Mouse (Mus musculus): ENCODE measurements around the gene Dzank1. TPM values are rescaled to one million over a fixed set of nuclear protein-coding genes. Genes with fewer than 3 reads are reported as not detected.

Gene Dzank1
- polyA plus RNA-seq, 1 experiment from 2014 or later, result 1.4 TPM

DNA sequence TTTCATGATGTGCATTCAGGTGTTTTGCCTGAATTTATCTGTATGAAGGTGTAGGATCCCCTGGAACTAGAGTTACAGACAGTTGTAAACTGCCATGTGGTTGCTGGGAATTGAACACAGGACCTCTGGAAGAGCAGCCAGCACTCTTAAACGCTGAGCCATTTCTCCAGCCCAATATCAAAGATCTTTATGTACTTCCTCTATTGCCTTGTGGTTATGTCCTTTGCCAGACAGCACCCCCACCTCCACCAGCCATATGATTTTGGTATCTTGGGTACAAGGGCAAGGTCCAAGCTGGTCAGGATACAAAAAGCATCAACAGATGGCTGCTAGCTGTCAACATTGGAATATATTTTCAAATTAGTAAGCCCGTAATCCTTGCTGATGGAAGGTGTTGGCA is 76.8 kb downstream of the Dzank1 start:
- Histone ChIP-seq H3K36me3 (ENCODE audit: insufficient read depth, low read length) (no peaks in the 10 kb centered on the region), H3K4me2 (replicated peaks; ENCODE audit: low read depth, low read length) (no peak overlapping the region), H3K27me3 (ENCODE audit: insufficient read depth, low read length) (peaks cover 5% of the 10 kb centered on the region), H3K9me3 (ENCODE audit: low read length) (no peaks in the 10 kb centered on the region), H3K9ac (replicated peaks; ENCODE audit: low read length) (no peak overlapping the region), H3K4me3 (ENCODE audit: low read length) (no peak overlapping the region), H3K27ac (ENCODE audit: low read length) (no peak overlapping the region), H3K4me1 (ENCODE audit: insufficient read depth, low read length) (no peaks in the 10 kb centered on the region)
- WGBS, result 74% methylated on average over 2 of the region's 2 CpGs
- ATAC-seq (ENCODE audit: low FRiP score, low TSS enrichment), result no peak

DNA sequence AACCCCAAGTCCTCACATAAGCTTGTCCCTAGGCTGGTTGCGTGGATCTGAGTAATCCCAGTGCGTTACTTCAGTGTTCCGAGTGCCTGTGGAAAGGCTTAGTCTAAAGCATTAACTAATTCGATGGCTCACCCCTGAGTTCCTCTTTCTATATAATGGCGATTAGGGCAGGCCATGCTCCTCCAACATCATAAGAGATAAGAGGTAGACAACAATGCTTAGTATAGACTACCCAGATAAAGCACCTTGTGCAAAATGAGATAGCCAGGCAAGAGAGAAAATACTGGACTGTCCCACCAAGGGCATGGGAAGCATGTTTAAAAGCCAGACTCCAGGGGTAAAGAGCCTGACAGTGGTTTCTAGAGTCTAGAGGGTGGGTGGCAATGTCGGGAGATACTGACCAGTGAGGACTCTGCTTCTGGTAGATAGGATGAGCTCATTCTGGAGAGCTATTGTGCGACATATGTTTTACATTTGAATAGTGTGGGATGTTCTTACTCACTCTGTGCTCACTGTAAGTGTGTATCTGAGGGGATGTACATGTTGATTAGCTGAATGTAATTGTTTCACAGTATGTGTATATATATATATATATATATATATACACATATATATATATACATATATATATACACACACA is 80.7 kb downstream of the Dzank1 start:
- no peaks in the 10 kb centered on the region for H3K36me3 ChIP-seq (ENCODE audit: insufficient read depth, low read length)
- H3K4me2 ChIP-seq (replicated peaks; ENCODE audit: low read depth, low read length), result no peak overlapping the region
- no peaks in the 10 kb centered on the region for H3K4me1 ChIP-seq (ENCODE audit: insufficient read depth, low read length)
- no peaks in the 10 kb centered on the region for H3K9me3 ChIP-seq (ENCODE audit: low read length)
- H3K9ac ChIP-seq (replicated peaks; ENCODE audit: low read length), result no peak overlapping the region
- WGBS, result 87% methylated on average over 7 of the region's 7 CpGs
- H3K4me3 ChIP-seq (ENCODE audit: low read length), result no peak overlapping the region
- ATAC-seq (ENCODE audit: low FRiP score, low TSS enrichment), result no peak
- H3K27ac ChIP-seq (ENCODE audit: low read length), result no peak overlapping the region
- no peaks in the 10 kb centered on the region for H3K27me3 ChIP-seq (ENCODE audit: insufficient read depth, low read length)

DNA sequence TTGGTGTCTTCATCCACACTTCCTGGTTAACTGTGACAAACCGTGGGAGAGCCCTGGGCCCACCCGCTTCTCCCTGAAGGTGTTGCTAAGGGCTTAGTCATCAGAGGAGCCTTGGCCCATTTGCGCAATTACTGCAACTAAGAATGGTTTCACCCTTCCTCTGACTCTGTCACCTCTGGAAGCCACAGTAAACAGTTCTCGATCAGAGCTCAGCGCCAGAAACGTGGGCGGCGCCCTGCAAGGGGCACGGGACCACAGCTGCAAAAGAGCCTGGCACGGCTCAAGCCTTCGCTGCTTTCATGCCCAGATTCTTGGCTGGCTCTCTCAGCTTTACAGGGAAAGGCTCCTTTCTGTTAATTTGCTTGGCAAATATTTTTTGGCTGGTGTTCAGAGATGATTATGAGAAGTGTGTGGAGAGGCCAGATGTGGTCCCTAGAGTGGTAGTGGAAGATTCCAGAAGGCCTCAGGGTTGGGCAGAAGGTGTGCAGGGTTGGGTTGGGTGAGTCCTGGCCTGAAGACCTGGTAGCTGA is 85.8 kb downstream of the Dzank1 start:
- no peak overlapping the region for H3K4me3 ChIP-seq (ENCODE audit: low read length)
- H3K36me3 ChIP-seq (ENCODE audit: insufficient read depth, low read length), result no peaks in the 10 kb centered on the region
- H3K27ac ChIP-seq (ENCODE audit: low read length), result no peak overlapping the region
- no peak overlapping the region for H3K9ac ChIP-seq (replicated peaks; ENCODE audit: low read length)
- no peaks in the 10 kb centered on the region for H3K9me3 ChIP-seq (ENCODE audit: low read length)
- H3K4me2 ChIP-seq (replicated peaks; ENCODE audit: low read depth, low read length), result no peak overlapping the region
- no peaks in the 10 kb centered on the region for H3K27me3 ChIP-seq (ENCODE audit: insufficient read depth, low read length)
- 62% methylated on average over 11 of the region's 11 CpGs for WGBS
- H3K4me1 ChIP-seq (ENCODE audit: insufficient read depth, low read length), result no peaks in the 10 kb centered on the region
- ATAC-seq (ENCODE audit: low FRiP score, low TSS enrichment), result no peak

DNA sequence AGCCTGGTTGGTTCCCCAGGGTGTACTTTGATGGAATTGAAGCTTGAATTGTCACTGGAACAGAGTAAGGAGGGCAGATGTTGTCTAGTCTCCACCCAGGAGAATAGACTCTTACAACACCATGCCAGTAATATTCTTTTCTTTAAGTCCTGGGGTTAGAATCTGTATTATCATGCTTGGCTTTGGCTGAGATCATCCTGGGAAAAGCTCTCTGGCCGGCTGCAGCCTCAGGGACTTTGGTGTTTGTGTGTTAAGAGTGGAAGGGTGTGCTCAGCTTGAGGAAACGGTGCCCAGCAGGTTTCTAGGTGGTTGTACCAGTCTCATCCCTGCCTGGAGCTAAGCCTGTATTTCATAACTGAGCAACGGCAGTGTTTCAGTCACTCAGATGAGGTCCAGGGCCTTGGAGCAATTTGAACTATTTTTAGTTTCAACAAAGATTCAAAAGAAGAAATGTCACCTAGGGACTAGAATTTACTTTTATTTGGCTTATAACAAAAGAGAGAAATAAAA is 88.0 kb downstream of the Dzank1 start:
- Histone ChIP-seq H3K27ac (ENCODE audit: low read length) (no peak overlapping the region), H3K27me3 (ENCODE audit: insufficient read depth, low read length) (no peaks in the 10 kb centered on the region), H3K4me2 (replicated peaks; ENCODE audit: low read depth, low read length) (no peak overlapping the region), H3K9me3 (ENCODE audit: low read length) (no peaks in the 10 kb centered on the region), H3K9ac (replicated peaks; ENCODE audit: low read length) (no peak overlapping the region), H3K36me3 (ENCODE audit: insufficient read depth, low read length) (no peaks in the 10 kb centered on the region), H3K4me3 (ENCODE audit: low read length) (no peak overlapping the region), H3K4me1 (ENCODE audit: insufficient read depth, low read length) (no peaks in the 10 kb centered on the region)
- 69% methylated on average over 3 of the region's 3 CpGs for WGBS
- no peak for ATAC-seq (ENCODE audit: low FRiP score, low TSS enrichment)

DNA sequence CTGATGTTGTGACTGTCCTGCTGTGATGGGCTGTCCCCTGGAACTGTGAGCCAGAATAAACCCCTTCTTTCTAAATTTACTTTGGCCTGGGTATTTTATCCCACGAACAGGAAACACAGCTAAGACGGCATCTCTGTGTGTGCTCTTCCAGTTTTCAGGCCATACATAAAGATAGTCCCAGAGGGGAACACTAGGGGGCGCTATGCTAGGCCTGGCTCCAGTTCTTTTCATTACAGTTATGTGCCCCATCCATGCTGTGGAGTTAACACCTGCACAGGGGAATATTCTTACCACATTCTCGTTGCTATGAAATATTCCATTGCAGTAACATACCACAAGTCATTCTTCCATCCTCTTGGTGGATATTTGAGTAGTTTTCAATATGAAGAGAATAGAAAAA is 88.8 kb downstream of the Dzank1 start:
- no peaks in the 10 kb centered on the region for H3K36me3 ChIP-seq (ENCODE audit: insufficient read depth, low read length)
- no peak overlapping the region for H3K4me2 ChIP-seq (replicated peaks; ENCODE audit: low read depth, low read length)
- 57% methylated on average over 4 of the region's 4 CpGs for WGBS
- H3K4me3 ChIP-seq (ENCODE audit: low read length), result no peak overlapping the region
- ATAC-seq (ENCODE audit: low FRiP score, low TSS enrichment), result no peak
- no peaks in the 10 kb centered on the region for H3K4me1 ChIP-seq (ENCODE audit: insufficient read depth, low read length)
- H3K27ac ChIP-seq (ENCODE audit: low read length), result no peak overlapping the region
- H3K27me3 ChIP-seq (ENCODE audit: insufficient read depth, low read length), result no peaks in the 10 kb centered on the region
- H3K9ac ChIP-seq (replicated peaks; ENCODE audit: low read length), result no peak overlapping the region
- H3K9me3 ChIP-seq (ENCODE audit: low read length), result no peaks in the 10 kb centered on the region

DNA sequence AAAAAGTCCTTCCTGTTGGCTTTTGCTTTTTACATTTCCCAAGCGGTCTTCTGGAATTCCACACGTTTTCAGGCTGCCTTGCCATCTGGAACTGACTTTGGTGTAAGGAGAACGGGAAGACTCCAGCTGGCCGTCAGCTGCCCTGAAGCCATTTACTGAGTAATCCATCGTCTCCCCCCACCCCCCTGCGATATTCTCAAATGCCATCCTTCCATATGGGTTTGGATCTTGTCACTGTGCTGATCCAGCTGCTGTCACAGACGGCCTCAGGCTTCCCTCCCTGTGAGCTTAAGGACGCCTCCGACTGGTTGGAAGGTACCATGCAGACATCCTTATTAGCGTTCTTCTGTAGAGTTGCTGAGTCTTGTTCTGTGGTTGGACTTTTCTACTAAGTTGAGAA is 91.5 kb downstream of the Dzank1 start:
- no peaks in the 10 kb centered on the region for H3K27me3 ChIP-seq (ENCODE audit: insufficient read depth, low read length)
- no peak overlapping the region for H3K4me2 ChIP-seq (replicated peaks; ENCODE audit: low read depth, low read length)
- H3K27ac ChIP-seq (ENCODE audit: low read length), result no peak overlapping the region
- no peak overlapping the region for H3K4me3 ChIP-seq (ENCODE audit: low read length)
- H3K9me3 ChIP-seq (ENCODE audit: low read length), result no peaks in the 10 kb centered on the region
- ATAC-seq (ENCODE audit: low FRiP score, low TSS enrichment), result no peak
- no peaks in the 10 kb centered on the region for H3K36me3 ChIP-seq (ENCODE audit: insufficient read depth, low read length)
- H3K9ac ChIP-seq (replicated peaks; ENCODE audit: low read length), result no peak overlapping the region
- no peaks in the 10 kb centered on the region for H3K4me1 ChIP-seq (ENCODE audit: insufficient read depth, low read length)
- 80% methylated on average over 10 of the region's 10 CpGs for WGBS

DNA sequence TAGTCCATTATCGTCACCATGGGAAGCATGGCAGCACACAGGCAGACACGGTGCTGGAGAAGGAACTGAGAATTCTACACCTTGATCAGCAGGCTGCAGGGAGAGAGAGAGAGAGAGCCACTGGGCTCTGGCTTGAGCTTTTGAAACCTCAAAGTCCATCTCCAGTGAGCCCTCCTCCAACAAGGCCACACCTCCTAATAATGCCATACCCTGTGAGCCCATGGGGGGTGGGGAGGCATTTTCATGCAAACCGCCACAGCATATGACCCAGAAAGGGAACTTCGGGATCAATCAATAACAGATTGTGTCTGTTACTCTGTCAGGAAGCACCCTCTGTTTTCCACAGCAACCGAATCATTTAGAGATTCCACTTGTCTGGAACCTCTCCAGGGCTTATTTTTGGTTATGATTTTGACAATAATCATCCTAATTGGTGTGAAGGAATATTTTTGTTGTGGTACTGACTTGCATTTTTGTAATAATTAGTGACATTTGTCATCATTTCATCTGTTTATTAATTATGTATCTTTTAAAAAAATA is 95.9 kb downstream of the Dzank1 start:
- Histone ChIP-seq H3K9ac (replicated peaks; ENCODE audit: low read length) (no peak overlapping the region), H3K4me3 (ENCODE audit: low read length) (no peak overlapping the region), H3K9me3 (ENCODE audit: low read length) (no peaks in the 10 kb centered on the region), H3K36me3 (ENCODE audit: insufficient read depth, low read length) (no peaks in the 10 kb centered on the region), H3K27me3 (ENCODE audit: insufficient read depth, low read length) (no peaks in the 10 kb centered on the region), H3K27ac (ENCODE audit: low read length) (no peak overlapping the region), H3K4me1 (ENCODE audit: insufficient read depth, low read length) (peaks cover 3% of the 10 kb centered on the region; the same call in 1 of the 2 replicates), H3K4me2 (replicated peaks; ENCODE audit: low read depth, low read length) (no peak overlapping the region)
- ATAC-seq (ENCODE audit: low FRiP score, low TSS enrichment), result no peak
- WGBS, result 76% methylated on average over 5 of the region's 5 CpGs

DNA sequence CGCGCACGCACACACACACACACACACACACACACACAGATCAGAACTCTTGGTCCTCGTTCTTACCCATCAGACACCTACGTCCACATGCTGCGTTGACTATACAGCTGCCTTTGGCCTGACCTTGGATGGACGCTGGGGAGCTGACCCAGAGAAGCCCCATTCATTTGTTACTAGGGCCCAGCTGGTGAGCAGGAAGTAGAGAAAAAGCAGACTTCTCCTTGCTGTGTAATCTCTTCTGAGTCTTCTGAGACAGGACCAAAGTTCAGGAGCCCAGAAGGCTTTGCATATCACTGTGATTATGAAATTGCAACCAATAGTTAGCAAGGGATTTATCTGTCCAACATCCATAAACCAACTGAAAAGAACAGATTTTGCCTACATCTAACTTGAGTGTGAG is 98.0 kb downstream of the Dzank1 start:
- no peak overlapping the region for H3K4me3 ChIP-seq (ENCODE audit: low read length)
- H3K27me3 ChIP-seq (ENCODE audit: insufficient read depth, low read length), result no peaks in the 10 kb centered on the region
- H3K4me2 ChIP-seq (replicated peaks; ENCODE audit: low read depth, low read length), result no peak overlapping the region
- H3K4me1 ChIP-seq (ENCODE audit: insufficient read depth, low read length), result peaks cover 3% of the 10 kb centered on the region; the same call in 1 of the 2 replicates
- H3K36me3 ChIP-seq (ENCODE audit: insufficient read depth, low read length), result no peaks in the 10 kb centered on the region
- H3K9me3 ChIP-seq (ENCODE audit: low read length), result no peaks in the 10 kb centered on the region
- no peak for ATAC-seq (ENCODE audit: low FRiP score, low TSS enrichment)
- 67% methylated on average over 7 of the region's 7 CpGs for WGBS
- H3K27ac ChIP-seq (ENCODE audit: low read length), result no peak overlapping the region
- no peak overlapping the region for H3K9ac ChIP-seq (replicated peaks; ENCODE audit: low read length)

DNA sequence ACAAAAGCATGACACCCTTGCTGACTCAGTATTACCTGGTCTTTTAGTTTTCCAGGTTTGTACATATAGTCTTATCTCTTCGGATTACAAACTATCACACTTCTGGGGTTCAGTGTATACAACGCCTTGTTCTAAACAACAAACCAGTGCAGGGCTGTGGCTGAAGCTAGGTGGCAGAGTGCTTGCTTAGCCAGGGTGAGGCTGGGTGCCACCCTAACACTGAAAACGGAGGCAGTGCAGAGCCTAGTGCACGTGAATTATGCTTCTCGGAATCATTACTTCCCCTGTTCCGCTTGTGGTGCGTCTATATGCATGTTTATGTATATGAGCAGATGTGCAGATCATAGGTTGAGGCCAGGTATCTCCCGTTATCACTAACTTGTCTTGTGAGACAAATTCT is 98.6 kb downstream of the Dzank1 start:
- Histone ChIP-seq H3K4me2 (replicated peaks; ENCODE audit: low read depth, low read length) (no peak overlapping the region), H3K9ac (replicated peaks; ENCODE audit: low read length) (no peak overlapping the region), H3K9me3 (ENCODE audit: low read length) (no peaks in the 10 kb centered on the region), H3K27ac (ENCODE audit: low read length) (no peak overlapping the region), H3K27me3 (ENCODE audit: insufficient read depth, low read length) (no peaks in the 10 kb centered on the region), H3K4me1 (ENCODE audit: insufficient read depth, low read length) (peaks cover 3% of the 10 kb centered on the region; the same call in 1 of the 2 replicates), H3K36me3 (ENCODE audit: insufficient read depth, low read length) (no peaks in the 10 kb centered on the region), H3K4me3 (ENCODE audit: low read length) (no peak overlapping the region)
- peak; percentile 31; the same call in 1 of the 2 replicates for ATAC-seq (ENCODE audit: low FRiP score, low TSS enrichment)
- 78% methylated on average over 8 of the region's 8 CpGs for WGBS

DNA sequence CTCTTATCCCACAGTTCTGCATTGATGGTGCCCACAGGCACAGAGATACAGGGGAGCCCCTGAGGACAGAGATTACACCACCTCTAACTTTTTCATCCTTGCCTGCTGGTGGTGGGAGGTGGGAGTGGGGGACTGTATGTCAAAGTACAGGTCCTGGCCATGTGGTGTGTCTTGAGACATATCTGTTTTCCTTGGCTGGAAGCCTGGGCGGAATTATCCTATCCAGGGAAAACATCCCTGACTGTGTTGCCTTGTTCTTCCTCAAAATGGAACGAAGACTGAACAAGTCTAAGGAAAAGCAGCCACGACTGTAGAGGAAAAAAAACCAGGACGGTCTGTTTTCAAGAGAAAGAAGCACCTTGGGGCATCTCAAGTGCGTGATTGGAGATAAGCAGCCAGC is 99.4 kb downstream of the Dzank1 start:
- ATAC-seq (ENCODE audit: low FRiP score, low TSS enrichment), result no peak
- H3K27ac ChIP-seq (ENCODE audit: low read length), result no peak overlapping the region
- no peak overlapping the region for H3K9ac ChIP-seq (replicated peaks; ENCODE audit: low read length)
- H3K4me2 ChIP-seq (replicated peaks; ENCODE audit: low read depth, low read length), result no peak overlapping the region
- no peak overlapping the region for H3K4me3 ChIP-seq (ENCODE audit: low read length)
- H3K27me3 ChIP-seq (ENCODE audit: insufficient read depth, low read length), result no peaks in the 10 kb centered on the region
- no peaks in the 10 kb centered on the region for H3K36me3 ChIP-seq (ENCODE audit: insufficient read depth, low read length)
- 58% methylated on average over 5 of the region's 5 CpGs for WGBS
- 0 out of 2 replicates have a peak, but pooled peaks cover 5% of the 10 kb centered on the region for H3K9me3 ChIP-seq (ENCODE audit: low read length)
- peaks cover 3% of the 10 kb centered on the region; the same call in 1 of the 2 replicates for H3K4me1 ChIP-seq (ENCODE audit: insufficient read depth, low read length)
